Mouse (Mus musculus) adrenal gland, postnatal 14 days (tissue): ENCODE results near the gene Gm44579. TPM values are rescaled to one million over a fixed set of nuclear protein-coding genes. Genes with fewer than 3 reads are reported as not detected.

ENCODE experiments used
- total RNA-seq: library from RNA; stranded (reverse); gene quantifications from 2 replicates; pipeline ENCODE4 v1.2.3, GENCODE M21; 2021

Gene Gm44579
- total RNA-seq, 1 experiment from 2014 or later, result not detected

Other genes with a start within 250 kb of the Gm44579 start
- 0.23 TPM in 1 of 2 replicates, not detected in the other for gene Col2a1, start 216.3 kb downstream of the Gm44579 start, total RNA-seq
- gene Pfkm, start 128.4 kb downstream of the Gm44579 start, total RNA-seq, result 66.1 and 72.0 TPM in 2 replicates
- gene Senp1, start 127.2 kb downstream of the Gm44579 start, total RNA-seq, result 17.6 and 21.1 TPM in 2 replicates
- 40.1 and 45.2 TPM in 2 replicates for gene Asb8, start 55.4 kb downstream of the Gm44579 start, total RNA-seq
- gene Ccdc184, start 53.8 kb downstream of the Gm44579 start, total RNA-seq, result 0.70 and 0.94 TPM in 2 replicates
- gene Olfr288, start 25.4 kb downstream of the Gm44579 start, total RNA-seq, result not detected in 2 replicates
- not detected in 2 replicates for gene Olfr287, start 79 bp upstream of the Gm44579 start, total RNA-seq
- gene Olfr286, start 13.5 kb upstream of the Gm44579 start, total RNA-seq, result not detected in 2 replicates
- gene H1fnt, start 36.3 kb upstream of the Gm44579 start, total RNA-seq, result not detected in 2 replicates
- gene Zfp641, start 75.2 kb upstream of the Gm44579 start, total RNA-seq, result 4.6 and 5.8 TPM in 2 replicates
- not detected in 2 replicates for gene Olfr285, start 96.4 kb upstream of the Gm44579 start, total RNA-seq
- gene Olfr284, start 120.0 kb upstream of the Gm44579 start, total RNA-seq, result not detected in 2 replicates
- gene Olfr283, start 160.0 kb upstream of the Gm44579 start, total RNA-seq, result not detected in 2 replicates
- gene Olfr282, start 210.2 kb upstream of the Gm44579 start, total RNA-seq, result not detected in 2 replicates
- gene Olfr281, start 231.6 kb upstream of the Gm44579 start, total RNA-seq, result not detected in 2 replicates
- not detected in 2 replicates for gene OR5BS1P, start 248.9 kb upstream of the Gm44579 start, total RNA-seq